Mouse (Mus musculus) intestine, embryonic 14.5 days (tissue): ENCODE measurements at regions not wholly inside any gene's neighbourhood (a gene's known extent, or its start where the extent isn't known, plus 50 kb on each side); places are given as distances from the start of the nearest gene placed in this dataset.
A peak's percentile ranks its signal among the peaks of the same experiment; 100 is the strongest.

ENCODE experiments used
- ATAC-seq: fragments of 200-750 bp; cut with Nextera tagmentation; replicated peaks from 2 replicates; pipeline ENCODE4 v1.8.0; 2017; ENCODE audit warnings: low read depth, moderate number of reproducible peaks, moderate TSS enrichment, moderate library complexity; ENCODE audit not compliant: low FRiP score, low TSS enrichment
- DNase-seq: peaks from one replicate; pipeline ENCODE4 v3.0.0-alpha.2; 2018; ENCODE audit warnings: low spot score
- H3K27ac ChIP-seq: fragments of 300-500 bp; sonication (generic); 2 replicates; pipeline ENCODE4 v1.5.1; 2014; ENCODE audit warnings: low read depth, mild to moderate bottlenecking, control low read depth
- H3K27me3 ChIP-seq: fragments of 300-500 bp; sonication (generic); replicated peaks from 2 replicates; pipeline ENCODE4 v1.6.1; 2014; ENCODE audit warnings: low read length, control low read depth; ENCODE audit not compliant: control insufficient read depth, insufficient read depth
- H3K36me3 ChIP-seq: fragments of 300-500 bp; sonication (generic); 2 replicates; pipeline ENCODE4 v1.6.1; 2014; ENCODE audit warnings: low read length, control low read depth; ENCODE audit not compliant: control insufficient read depth, insufficient read depth
- H3K4me1 ChIP-seq: fragments of 300-500 bp; sonication (generic); replicated peaks from 2 replicates; pipeline ENCODE4 v1.6.1; 2014; ENCODE audit warnings: low read length, control low read depth, mixed read lengths; ENCODE audit not compliant: control insufficient read depth, insufficient read depth
- H3K4me2 ChIP-seq: fragments of 300-500 bp; sonication (generic); 2 replicates; pipeline ENCODE4 v1.6.1; 2014; ENCODE audit warnings: low read length
- H3K4me3 ChIP-seq: fragments of 300-500 bp; sonication (generic); 2 replicates; pipeline ENCODE4 v1.5.1; 2014; ENCODE audit warnings: low read depth, low read length, control low read depth, mixed read lengths
- H3K9ac ChIP-seq: fragments of 300-500 bp; sonication (generic); 2 replicates; pipeline ENCODE4 v1.6.1; 2014; ENCODE audit warnings: mild to moderate bottlenecking, low read length
- H3K9me3 ChIP-seq: fragments of 300-500 bp; sonication (generic); 2 replicates; pipeline ENCODE4 v1.6.1; 2016; ENCODE audit warnings: low read length, control low read depth; ENCODE audit not compliant: control insufficient read depth
- WGBS: fragments of 180-500 bp; shearing (Covaris S2); extraction: QIAGEN DNeasy Blood & Tissue Kit; methylation state at CpG from one replicate; pipeline ENCODE4 v1.1.7; 2014; 5-methylcytosine and 5-hydroxymethylcytosine counted together

DNA sequence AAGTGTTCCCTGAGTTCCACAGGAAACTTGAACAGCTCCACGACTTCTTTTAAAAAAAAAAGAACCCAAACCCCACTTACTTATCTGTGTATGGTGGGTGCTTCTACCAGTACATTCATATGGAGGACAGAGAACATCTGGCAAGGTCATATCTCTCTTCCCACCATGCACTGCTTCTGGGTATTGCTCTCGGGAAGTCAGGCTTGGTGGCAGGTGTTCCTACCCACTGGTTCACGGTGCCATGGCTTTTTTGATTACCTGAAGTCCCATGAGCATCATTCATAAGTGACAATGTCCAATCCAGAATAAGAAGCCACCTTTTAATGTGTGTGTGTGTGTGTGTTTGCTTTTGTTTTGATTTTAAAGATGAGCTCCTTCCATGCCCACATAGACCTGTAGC, 73.8 kb upstream of the Cd28 start:
- Histone ChIP-seq H3K27ac (no peak overlapping the region), H3K4me1 (no peaks in the 10 kb centered on the region), H3K9ac (no peak overlapping the region), H3K36me3 (no peaks in the 10 kb centered on the region), H3K4me2 (no peak overlapping the region), H3K9me3 (no peaks in the 10 kb centered on the region), H3K4me3 (no peak overlapping the region), H3K27me3 (no peaks in the 10 kb centered on the region)
- DNase-seq (peak; percentile 32), ATAC-seq (no peak)
- 56% methylated on average over 3 of the region's 3 CpGs for WGBS

DNA sequence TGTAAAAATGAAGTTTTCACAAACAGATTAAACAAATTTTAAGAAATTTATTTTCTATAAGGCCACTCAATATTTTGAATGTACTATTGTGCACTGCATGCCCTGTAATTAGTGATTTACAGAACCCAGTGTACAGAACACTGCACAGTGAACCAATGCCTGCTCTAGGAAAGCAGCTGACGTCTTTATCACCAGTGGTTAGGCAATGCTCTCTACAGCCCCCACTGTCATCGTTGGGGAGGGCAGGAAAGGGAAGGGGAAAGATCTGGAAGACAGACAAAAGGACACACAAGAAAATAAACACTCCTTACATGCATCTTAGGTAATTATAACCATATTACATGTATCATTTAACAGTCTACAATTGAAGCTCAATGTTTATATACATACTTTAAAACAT, 74.4 kb upstream of the Cd28 start:
- Histone ChIP-seq H3K4me3 (no peak overlapping the region), H3K9ac (no peak overlapping the region), H3K27ac (no peak overlapping the region), H3K4me2 (no peak overlapping the region), H3K36me3 (no peaks in the 10 kb centered on the region), H3K27me3 (no peaks in the 10 kb centered on the region), H3K9me3 (no peaks in the 10 kb centered on the region), H3K4me1 (no peaks in the 10 kb centered on the region)
- 40% methylated on average over 2 of the region's 2 CpGs for WGBS
- no peak for ATAC-seq
- DNase-seq, result peak; percentile 45

DNA sequence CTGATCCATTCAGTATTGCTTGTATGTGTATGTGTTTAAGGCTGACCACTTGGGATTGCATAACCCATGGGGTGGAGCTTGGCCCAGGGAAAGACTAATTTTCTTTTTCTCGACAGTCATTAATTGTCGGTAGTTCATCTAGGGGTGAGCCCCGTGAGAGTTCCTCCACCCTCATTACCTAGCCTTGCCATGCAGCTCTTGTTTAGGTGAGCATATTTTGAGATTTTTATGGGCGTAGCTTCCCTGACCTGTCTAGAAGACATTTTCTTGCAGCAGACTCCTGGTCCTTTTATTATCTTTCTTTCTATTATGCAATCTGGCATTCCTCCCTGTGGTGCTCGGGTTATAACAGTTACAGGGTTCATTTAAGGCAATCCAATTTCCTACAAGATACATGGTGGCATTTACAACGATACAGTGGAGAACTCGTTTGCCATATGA, 74.4 kb upstream of the Raph1 start:
- no peak overlapping the region for H3K4me3 ChIP-seq
- no peaks in the 10 kb centered on the region for H3K27me3 ChIP-seq
- H3K4me1 ChIP-seq, result no peaks in the 10 kb centered on the region
- H3K27ac ChIP-seq, result no peak overlapping the region
- no peak for DNase-seq
- no peaks in the 10 kb centered on the region for H3K36me3 ChIP-seq
- no peak overlapping the region for H3K9ac ChIP-seq
- WGBS, result 64% methylated on average over 7 of the region's 7 CpGs
- ATAC-seq, result no peak
- no peak overlapping the region for H3K4me2 ChIP-seq
- H3K9me3 ChIP-seq, result no peaks in the 10 kb centered on the region

DNA sequence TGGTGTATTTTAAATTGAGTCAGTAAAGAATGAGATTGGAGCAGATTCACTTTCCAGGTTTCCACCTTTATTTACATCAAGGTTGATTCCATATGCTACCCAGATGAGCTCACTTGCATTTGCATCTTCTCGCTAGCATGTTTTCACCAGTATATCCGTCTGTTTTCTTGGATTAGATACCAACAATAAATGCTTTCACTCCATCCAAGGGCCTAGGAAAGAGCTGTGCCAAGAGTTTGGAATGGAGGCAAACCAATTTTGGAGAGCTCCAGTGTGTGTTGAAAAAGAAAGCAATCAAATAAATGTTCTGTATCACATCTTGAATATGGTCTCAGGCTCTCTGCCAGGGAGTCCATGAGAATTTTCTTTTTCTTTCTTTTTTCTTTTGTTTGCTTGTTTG, 72.6 kb upstream of the Raph1 start:
- Histone ChIP-seq H3K27ac (no peak overlapping the region), H3K27me3 (no peaks in the 10 kb centered on the region), H3K9me3 (no peaks in the 10 kb centered on the region), H3K4me2 (no peak overlapping the region), H3K4me3 (no peak overlapping the region), H3K36me3 (no peaks in the 10 kb centered on the region), H3K4me1 (no peaks in the 10 kb centered on the region), H3K9ac (no peak overlapping the region)
- 91% methylated on average over 2 of the region's 2 CpGs for WGBS
- DNase-seq (no peak), ATAC-seq (no peak)

DNA sequence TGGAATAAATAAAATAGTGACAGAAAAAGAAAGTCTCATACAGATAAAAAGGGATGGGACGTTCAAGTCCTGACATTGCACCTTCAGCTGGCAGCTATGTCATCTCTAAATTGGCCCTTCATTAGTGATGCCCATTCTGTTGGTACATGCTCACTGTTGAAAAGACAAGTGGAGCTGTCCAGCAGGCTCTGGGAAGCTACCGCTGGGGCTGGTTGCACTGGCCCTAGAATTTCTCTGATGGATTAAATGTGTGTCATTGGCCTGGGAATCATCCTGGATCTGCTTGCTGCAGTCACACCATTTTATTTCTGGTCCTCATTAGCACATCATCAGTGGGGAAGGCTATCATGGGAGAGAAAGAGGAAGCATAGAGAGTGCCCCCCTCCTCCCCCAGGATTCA, 72.2 kb upstream of the Raph1 start:
- Histone ChIP-seq H3K4me2 (no peak overlapping the region), H3K4me3 (no peak overlapping the region), H3K27ac (no peak overlapping the region), H3K27me3 (no peaks in the 10 kb centered on the region), H3K9me3 (no peaks in the 10 kb centered on the region), H3K4me1 (no peaks in the 10 kb centered on the region), H3K9ac (no peak overlapping the region), H3K36me3 (no peaks in the 10 kb centered on the region)
- ATAC-seq, result no peak
- 59% methylated on average over 2 of the region's 2 CpGs for WGBS
- no peak for DNase-seq

DNA sequence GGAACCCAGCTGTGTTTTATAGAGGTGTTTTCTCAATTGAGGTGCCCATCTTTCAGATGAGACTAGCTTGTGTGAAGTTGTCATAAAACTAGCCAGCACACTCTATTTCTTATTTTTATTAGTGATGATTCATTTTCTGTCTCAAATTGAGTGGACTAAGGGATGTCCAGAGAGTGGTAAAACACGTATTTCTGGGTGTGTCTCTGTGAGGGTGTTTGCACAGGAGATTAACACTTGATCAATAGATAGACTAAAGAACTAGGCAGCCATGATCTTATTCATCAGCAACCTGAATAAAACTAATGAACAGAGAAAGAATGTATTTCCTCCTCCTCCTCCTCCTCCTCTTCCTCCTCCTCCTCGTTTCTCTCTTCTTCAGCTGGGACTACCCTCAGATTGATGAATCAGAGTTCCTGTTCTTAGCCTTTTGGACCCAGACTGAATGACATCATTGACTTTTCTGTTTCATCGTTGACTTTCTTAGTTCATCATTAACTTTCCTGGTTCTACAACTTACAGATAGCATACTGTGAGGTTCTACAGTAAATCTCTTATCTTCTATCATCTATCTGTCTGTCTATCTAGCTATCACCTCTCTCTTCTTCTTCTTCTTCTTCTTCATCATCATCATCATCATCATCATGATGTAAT, 70.0 kb upstream of the Raph1 start:
- 61% methylated on average over 3 of the region's 3 CpGs for WGBS

DNA sequence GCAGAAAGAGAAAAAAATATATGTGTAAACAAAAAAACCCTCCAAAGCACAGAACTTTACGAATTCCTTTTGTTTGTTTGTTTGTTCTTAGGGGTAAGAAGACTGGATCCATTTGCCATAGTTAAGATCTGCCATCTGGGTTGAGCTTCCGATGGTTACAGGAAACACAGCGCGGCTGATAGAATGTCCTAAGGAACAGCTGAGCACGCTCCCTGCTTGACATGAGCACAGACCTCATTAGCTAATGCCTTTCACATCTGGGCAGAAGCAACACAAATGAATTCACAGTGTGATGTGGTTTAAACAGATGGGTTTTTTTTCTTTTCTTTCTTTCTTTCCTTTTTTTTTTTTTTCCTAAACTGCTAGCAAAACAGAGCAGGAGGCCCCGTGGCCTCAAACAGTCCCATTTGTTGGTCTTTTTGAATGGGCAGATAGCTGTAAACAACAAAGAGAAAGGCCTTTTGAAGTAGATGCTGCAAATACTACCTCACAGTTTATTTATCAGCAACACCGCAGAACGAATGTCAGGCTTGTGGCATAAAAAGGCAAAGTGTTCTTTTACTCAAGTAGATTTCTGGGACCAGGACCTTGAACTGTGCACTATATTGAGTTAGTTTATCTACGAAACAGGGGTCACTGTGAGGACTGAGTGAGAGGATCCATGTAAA, 61.0 kb upstream of the Raph1 start:
- WGBS, result 37% methylated on average over 9 of the region's 9 CpGs
- ATAC-seq, result no peak
- H3K27ac ChIP-seq, result no peak overlapping the region

More for the DNA sequence above, 70.0 kb upstream of the Raph1 start:
- DNase-seq (no peak), ATAC-seq (no peak; the same call in 1 of the 2 replicates)
- no peak overlapping the region for H3K9ac ChIP-seq
- H3K4me1 ChIP-seq, result no peaks in the 10 kb centered on the region
- H3K4me3 ChIP-seq, result no peak overlapping the region
- H3K27me3 ChIP-seq, result no peaks in the 10 kb centered on the region
- H3K27ac ChIP-seq, result no peak overlapping the region
- no peaks in the 10 kb centered on the region for H3K36me3 ChIP-seq
- H3K4me2 ChIP-seq, result no peak overlapping the region
- no peaks in the 10 kb centered on the region for H3K9me3 ChIP-seq

DNA sequence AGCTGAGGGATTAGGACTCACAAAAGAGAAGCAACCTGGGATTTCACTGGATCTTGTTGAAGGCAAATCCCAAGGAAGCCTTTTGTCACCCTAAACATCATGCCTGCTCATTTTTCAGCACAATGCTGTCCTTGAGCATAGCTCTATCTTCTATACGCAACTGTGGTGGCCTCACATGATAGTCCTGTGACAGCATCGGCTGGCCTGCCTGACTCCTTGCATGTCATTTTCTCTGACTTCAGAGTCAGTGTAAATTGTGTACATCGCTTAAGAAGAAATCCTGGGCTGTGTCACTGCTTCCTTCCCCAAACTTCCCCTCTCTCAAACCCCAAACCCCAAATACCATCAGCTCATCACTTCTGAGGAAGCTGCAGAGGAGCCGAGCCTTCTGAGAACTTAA, 60.5 kb upstream of the Raph1 start:
- Histone ChIP-seq H3K36me3 (no peaks in the 10 kb centered on the region), H3K9ac (no peak overlapping the region), H3K4me2 (no peak overlapping the region), H3K4me3 (no peak overlapping the region), H3K27me3 (no peaks in the 10 kb centered on the region), H3K9me3 (no peaks in the 10 kb centered on the region), H3K4me1 (no peaks in the 10 kb centered on the region), H3K27ac (no peak overlapping the region)
- ATAC-seq (no peak), DNase-seq (no peak)
- WGBS, result 56% methylated on average over 4 of the region's 4 CpGs

More for the DNA sequence above, 61.0 kb upstream of the Raph1 start:
- H3K4me2 ChIP-seq, result no peak overlapping the region
- no peak for DNase-seq
- no peak overlapping the region for H3K4me3 ChIP-seq
- H3K9me3 ChIP-seq, result no peaks in the 10 kb centered on the region
- no peaks in the 10 kb centered on the region for H3K36me3 ChIP-seq
- H3K4me1 ChIP-seq, result no peaks in the 10 kb centered on the region
- no peaks in the 10 kb centered on the region for H3K27me3 ChIP-seq
- no peak overlapping the region for H3K9ac ChIP-seq
